Mouse (Mus musculus): ENCODE measurements around the gene Ifitm5.

DNA sequence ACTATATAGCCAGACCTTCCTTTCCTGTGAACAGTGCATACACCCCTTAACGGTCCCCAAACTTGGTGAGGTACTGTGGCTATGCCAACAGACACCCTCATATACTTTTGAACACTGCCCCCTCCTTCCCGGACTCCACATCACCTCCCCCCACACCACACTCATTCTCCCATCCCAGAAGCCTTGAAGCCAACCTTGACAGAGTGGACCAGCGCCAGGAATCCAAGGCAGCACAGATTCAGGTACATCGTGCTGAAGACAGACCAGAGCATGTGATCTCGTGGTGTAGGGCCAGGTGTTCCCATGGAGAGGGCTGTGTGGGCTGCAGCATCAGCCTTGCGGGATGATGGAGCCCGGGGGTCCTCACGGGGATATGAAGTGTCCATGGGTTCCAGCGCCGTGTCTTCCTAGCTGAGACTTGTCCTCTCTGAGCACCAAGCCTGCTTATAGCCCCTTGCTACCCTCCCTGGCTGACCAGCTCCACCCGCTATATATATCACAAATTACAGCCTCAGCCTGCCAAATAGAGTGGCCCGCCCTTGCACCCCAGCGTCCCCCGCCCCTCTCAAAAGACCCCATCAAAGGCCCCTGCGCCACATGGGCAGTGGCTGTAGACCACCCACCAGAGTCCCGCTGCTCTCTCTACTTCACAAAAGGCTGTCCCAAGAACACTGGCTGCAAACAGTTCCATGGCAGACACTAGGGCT, at the start of gene Ifitm5:
- TF ChIP-seq CTCF (IDR thresholded peaks at IDR 0.05; ENCODE audit: control insufficient read depth, insufficient read depth, insufficient read length) (no peak), MYOD1 (IDR thresholded peaks at IDR 0.05; ENCODE audit: control insufficient read depth, insufficient read length, low read depth) (no peak), MYOG (IDR thresholded peaks at IDR 0.05; ENCODE audit: control insufficient read depth, extremely low read depth, insufficient read length) (no peak), MAX (IDR thresholded peaks at IDR 0.05) (no peak), USF1 (IDR thresholded peaks at IDR 0.05; ENCODE audit: low read depth) (no peak), CEBPB (IDR thresholded peaks at IDR 0.05; ENCODE audit: low read depth) (no peak)

Data from C2C12 (cell line).